Mouse (Mus musculus) ES-E14 (cell line): Measurements from ENCODE around the gene Clca2. TPM values are rescaled to one million over a fixed set of nuclear protein-coding genes. Genes with fewer than 3 reads are reported as not detected.

Experiments used
- DNase-seq: peaks from one replicate; pipeline ENCODE4 v3.0.0-alpha.2; 2013; ENCODE audit warnings: low read depth, low spot score
- H3K27ac ChIP-seq: 2 replicates; pipeline ENCODE4 v1.5.1; 2012; ENCODE audit warnings: low read depth, mild to moderate bottlenecking, low read length, moderate library complexity, mixed read lengths; ENCODE audit not compliant: poor library complexity, insufficient read depth, severe bottlenecking
- H3K36me3 ChIP-seq: 2 replicates; pipeline ENCODE4 v1.6.1; 2012; ENCODE audit warnings: mild to moderate bottlenecking, low read length, moderate library complexity, mixed read lengths; ENCODE audit not compliant: control insufficient read depth, poor library complexity, insufficient read depth, severe bottlenecking
- H3K4me1 ChIP-seq, 2 experiments: fragments of 150-350 bp in 1 of 2; sonication (generic) in 1 of 2; 2 replicates each; pipeline ENCODE4 v1.6.1; 2012; ENCODE audit warnings: low read length in 2 of 2, mild to moderate bottlenecking in 1 of 2, mixed read lengths in 1 of 2; ENCODE audit not compliant: control insufficient read depth in 2 of 2, insufficient read depth in 2 of 2, poor library complexity in 1 of 2
- H3K4me3 ChIP-seq, 2 experiments: fragments of 150-350 bp in 1 of 2; sonication (generic) in 1 of 2; 2 replicates each; pipeline ENCODE4 v1.5.1; 2012; ENCODE audit warnings: low read length in 2 of 2, low read depth in 1 of 2, mild to moderate bottlenecking in 1 of 2, mixed read lengths in 1 of 2; ENCODE audit not compliant: insufficient read depth in 1 of 2, poor library complexity in 1 of 2, severe bottlenecking in 1 of 2
- H3K9ac ChIP-seq: 2 replicates; pipeline ENCODE4 v1.6.1; 2012; ENCODE audit warnings: low read depth, mild to moderate bottlenecking, low read length, mixed read lengths; ENCODE audit not compliant: poor library complexity, insufficient read depth, severe bottlenecking
- H3K9me3 ChIP-seq: fragments of 150-350 bp; sonication (generic); 2 replicates; pipeline ENCODE4 v1.6.1; 2012; ENCODE audit warnings: low read depth, mild to moderate bottlenecking, low read length; ENCODE audit not compliant: control insufficient read depth, insufficient read depth
- CHD2 ChIP-seq: IDR thresholded peaks from 2 replicates; pipeline ENCODE4 v1.6.1; 2014; ENCODE audit warnings: mild to moderate bottlenecking, low read depth, low read length, inconsistent platforms
- HCFC1 ChIP-seq: IDR thresholded peaks from 2 replicates; pipeline ENCODE4 v1.6.1; 2012; ENCODE audit warnings: low read length, inconsistent platforms, borderline replicate concordance; ENCODE audit not compliant: insufficient read depth
- MAFK ChIP-seq: IDR thresholded peaks from 2 replicates; pipeline ENCODE4 v1.6.1; 2014; ENCODE audit warnings: mild to moderate bottlenecking, low read depth, low read length, inconsistent platforms; ENCODE audit not compliant: insufficient read depth
- ZC3H11A ChIP-seq: IDR thresholded peaks from 2 replicates; pipeline ENCODE4 v1.6.1; 2012; ENCODE audit warnings: low read depth, mild to moderate bottlenecking, inconsistent platforms, low read length, borderline replicate concordance
- ZNF384 ChIP-seq: IDR thresholded peaks from 2 replicates; pipeline ENCODE4 v1.6.1; 2012; ENCODE audit warnings: low read depth, low read length, inconsistent platforms
- in situ Hi-C, 2 experiments: fragments of 600-800 bp; cut with MboI; formaldehyde crosslinking; loops; one replicate each; pipeline ENCODE4 v1.15.1; 2025; ENCODE audit warnings: low sequenced_read_pairs in 2 of 2, inconsistent platforms in 1 of 2; ENCODE audit not compliant: unreplicated experiment in 2 of 2
- total RNA-seq: library from RNA; depleted of rRNA; stranded (reverse); fragments of 300-350 nt; gene quantifications from 2 replicates; pipeline ENCODE4 v1.2.3, GENCODE M21; 2012

Gene Clca2
- total RNA-seq, 1 experiment, result not detected

DNA sequence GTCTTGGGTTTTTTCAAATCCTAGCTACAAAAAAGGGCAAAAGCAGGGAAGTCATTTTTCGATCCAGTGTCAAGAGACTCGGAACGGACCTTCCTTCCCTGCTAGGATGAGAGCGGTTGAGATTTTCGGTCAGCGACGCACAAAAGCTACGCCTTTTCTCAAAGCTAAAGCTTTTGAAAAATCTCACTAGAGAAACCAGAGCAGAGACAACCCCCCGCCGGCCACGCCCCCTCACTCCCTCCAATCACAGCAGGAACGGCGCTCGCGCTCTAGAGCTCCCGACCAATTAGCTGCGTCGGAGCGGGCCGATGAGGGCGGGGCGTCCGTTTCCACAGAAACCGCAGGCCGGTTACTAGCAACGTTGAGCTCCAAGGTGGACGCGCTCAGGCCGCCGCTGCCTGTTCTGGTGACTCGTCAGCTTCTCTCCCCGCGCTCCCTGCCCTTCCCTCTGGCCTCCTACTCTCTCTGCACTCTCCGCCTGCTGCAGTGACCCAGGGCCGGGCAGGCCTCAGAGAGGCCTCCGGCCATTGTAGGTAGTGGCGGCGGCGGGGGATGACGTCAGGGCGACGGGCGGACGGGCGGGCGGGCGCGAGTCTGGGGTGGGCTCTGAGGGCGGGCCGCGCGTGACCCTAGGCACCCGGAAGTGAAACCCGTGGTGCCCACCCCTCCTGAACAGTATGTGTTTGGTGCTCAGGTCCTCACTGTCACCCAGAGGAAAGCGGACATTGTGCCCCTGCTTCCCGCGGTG is 19.2 kb upstream of the Clca2 start, which contains the start of gene Odf2l:
Gene Odf2l (plus strand): TSS at position 335 of the 748 bp plus-strand sequence.
- TF ChIP-seq ZC3H11A (no peak), MAFK (no peak), ZNF384 (no peak), CHD2 (peak; percentile 57; the same call in 1 of the 2 replicates), HCFC1 (peak; percentile 74)
- in situ Hi-C loops, result no loop called here
- Histone ChIP-seq H3K9ac (peak within 1 kb of the TSS; percentile 98), H3K4me3 (peak within 1 kb of the TSS; percentile 97 to 100), H3K36me3 (no peaks in the 10 kb centered on the region), H3K4me1 (0 out of 4 replicates have a peak, but pooled peaks cover 0 to 3% of the 10 kb centered on the region in 2 experiments), H3K27ac (peak within 1 kb of the TSS; percentile 98), H3K9me3 (no peaks in the 10 kb centered on the region)
- peak; percentile 93 for DNase-seq

DNA sequence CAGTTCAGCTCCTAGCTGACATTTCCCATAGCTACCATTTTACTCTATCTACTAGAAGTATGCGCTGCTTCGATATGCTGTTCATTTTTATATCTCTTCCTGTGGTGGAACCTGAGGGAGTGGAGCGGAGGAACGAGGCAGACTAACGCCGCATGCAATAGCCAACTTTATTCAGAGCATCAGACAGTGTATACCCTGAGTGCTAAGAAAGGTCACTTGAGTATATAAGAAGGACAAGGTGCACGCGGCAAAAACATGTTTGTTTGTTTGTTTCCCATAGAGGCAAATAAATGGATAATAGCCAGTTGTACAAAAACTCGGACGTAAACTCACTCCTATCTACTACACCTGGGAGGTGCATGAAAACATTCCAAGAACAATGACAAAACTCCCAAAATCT is 18.4 kb upstream of the Clca2 start:
- Histone ChIP-seq H3K9me3 (no peaks in the 10 kb centered on the region), H3K27ac (no peak overlapping the region), H3K4me1 (0 out of 4 replicates have a peak, but pooled peaks cover 0 to 3% of the 10 kb centered on the region in 2 experiments), H3K36me3 (no peaks in the 10 kb centered on the region), H3K9ac (no peak overlapping the region; the same call in 1 of the 2 replicates), H3K4me3 (peak overlapping the region; percentile 97 to 100; a peak in 3 of 4 replicates)
- DNase-seq, result no peak
- in situ Hi-C loops, result no loop called here
- TF ChIP-seq ZC3H11A (no peak), HCFC1 (no peak), ZNF384 (no peak), CHD2 (no peak), MAFK (no peak)

DNA sequence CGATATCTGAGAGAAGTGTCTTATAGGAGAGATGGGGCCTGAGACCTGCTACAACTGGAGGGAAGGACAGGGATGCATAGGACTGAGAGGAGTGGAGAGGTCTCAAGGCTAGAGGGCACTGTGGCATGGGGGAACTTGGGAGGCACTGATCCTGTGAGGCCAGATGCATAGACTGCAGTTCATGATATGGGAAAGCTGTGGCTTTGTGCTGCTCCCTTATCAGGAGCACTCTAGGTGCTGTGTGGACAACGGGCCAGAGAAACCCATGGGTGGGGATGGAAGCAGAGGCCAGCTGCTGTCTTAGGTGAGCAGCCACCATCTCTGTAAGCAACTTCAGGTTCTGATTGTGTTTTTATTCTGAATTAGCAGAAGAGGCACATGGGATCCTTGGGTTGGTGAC is 15.9 kb upstream of the Clca2 start:
- in situ Hi-C loops, result no loop called here
- Histone ChIP-seq H3K36me3 (no peaks in the 10 kb centered on the region), H3K4me3 (no peak overlapping the region), H3K9ac (no peak overlapping the region), H3K9me3 (no peaks in the 10 kb centered on the region), H3K27ac (no peak overlapping the region), H3K4me1 (0 out of 4 replicates have a peak, but pooled peaks cover 0 to 3% of the 10 kb centered on the region in 2 experiments)
- TF ChIP-seq ZNF384 (no peak), CHD2 (no peak), MAFK (no peak), ZC3H11A (no peak), HCFC1 (no peak)
- DNase-seq, result no peak

DNA sequence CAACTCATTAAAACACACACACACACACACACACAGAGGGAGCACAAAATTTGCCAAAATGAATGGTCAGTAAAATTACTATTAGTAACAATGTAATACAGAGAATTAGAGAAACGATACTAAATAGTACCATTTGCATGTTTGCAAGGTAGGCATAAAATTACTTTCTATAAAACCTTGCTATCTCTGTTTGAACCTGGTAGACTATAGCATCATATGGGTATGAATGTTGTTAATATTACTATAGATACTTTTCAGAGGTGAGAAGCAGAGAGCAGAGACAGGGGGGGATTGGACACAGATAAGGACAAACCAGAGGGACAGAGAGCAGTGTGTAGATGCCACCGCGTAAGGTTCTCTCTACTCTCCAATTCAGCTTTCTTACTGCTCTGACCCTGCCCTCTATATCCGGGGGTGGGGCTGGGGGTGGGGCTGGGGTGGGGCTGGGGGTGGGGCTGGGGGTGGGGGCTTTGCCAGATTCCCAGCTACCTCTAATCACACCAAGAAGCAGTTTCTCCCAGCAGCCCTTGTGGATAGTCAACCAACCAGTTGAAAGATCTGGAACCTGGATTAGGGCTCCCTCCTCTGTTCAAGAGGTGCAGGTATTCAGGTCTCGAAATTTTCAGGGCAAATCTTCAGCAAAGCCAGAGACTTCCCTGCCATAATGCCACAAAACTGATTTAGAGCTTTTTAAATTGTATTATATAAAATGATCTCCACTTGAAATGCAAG is 6.7 kb upstream of the Clca2 start:
- no peak for TF ChIP-seq ZNF384
- TF ChIP-seq MAFK, result no peak
- TF ChIP-seq CHD2, result no peak
- TF ChIP-seq ZC3H11A, result no peak
- TF ChIP-seq HCFC1, result no peak
- Histone ChIP-seq H3K4me1 (no peaks in the 10 kb centered on the region), H3K9ac (no peak overlapping the region), H3K36me3 (no peaks in the 10 kb centered on the region), H3K27ac (no peak overlapping the region), H3K4me3 (no peak overlapping the region), H3K9me3 (peaks cover 5% of the 10 kb centered on the region; the same call in 1 of the 2 replicates)
- in situ Hi-C loops, result no loop called here
- DNase-seq, result no peak
